Mouse (Mus musculus) embryonic fibroblast, embryonic 13.5 days (primary cell): ENCODE results near the gene Gm45713. TPM values are rescaled to one million over a fixed set of nuclear protein-coding genes. Genes with fewer than 3 reads are reported as not detected.
"Not testable (repeated sequence)": the region's sequence is repeated elsewhere in the genome, so short reads cannot be mapped to it uniquely, and the experiment has no call there.

Source experiments
- H3K27ac ChIP-seq: 2 replicates; pipeline ENCODE4 v1.5.1; 2012; ENCODE audit warnings: low read length, control low read depth, inconsistent platforms; ENCODE audit not compliant: insufficient read depth
- H3K4me1 ChIP-seq: 2 replicates; pipeline ENCODE4 v1.6.1; 2011; ENCODE audit warnings: low read length; ENCODE audit not compliant: control insufficient read depth, insufficient read depth
- H3K4me3 ChIP-seq: 2 replicates; pipeline ENCODE4 v1.5.1; 2011; ENCODE audit warnings: mild to moderate bottlenecking, control low read depth, low read length; ENCODE audit not compliant: insufficient read depth
- CTCF ChIP-seq: IDR thresholded peaks from 2 replicates; pipeline ENCODE4 v1.5.1; 2011; ENCODE audit warnings: mild to moderate bottlenecking, control low read depth, low read length, moderate library complexity, borderline replicate concordance; ENCODE audit not compliant: insufficient read depth
- POLR2A ChIP-seq: IDR thresholded peaks from 2 replicates; pipeline ENCODE4 v1.6.1; 2011; ENCODE audit warnings: low read depth, mild to moderate bottlenecking, control low read depth, low read length, moderate library complexity
- polyA plus RNA-seq: library from polyadenylated mRNA; stranded (reverse); fragments of >200 nt; gene quantifications from 2 replicates; pipeline ENCODE4 v1.2.4, GENCODE M21; 2011; ENCODE audit warnings: low read depth; ENCODE audit not compliant: missing spikeins, insufficient read length

Gm45713 gene
- polyA plus RNA-seq, 1 experiment = 1.8 TPM

DNA sequence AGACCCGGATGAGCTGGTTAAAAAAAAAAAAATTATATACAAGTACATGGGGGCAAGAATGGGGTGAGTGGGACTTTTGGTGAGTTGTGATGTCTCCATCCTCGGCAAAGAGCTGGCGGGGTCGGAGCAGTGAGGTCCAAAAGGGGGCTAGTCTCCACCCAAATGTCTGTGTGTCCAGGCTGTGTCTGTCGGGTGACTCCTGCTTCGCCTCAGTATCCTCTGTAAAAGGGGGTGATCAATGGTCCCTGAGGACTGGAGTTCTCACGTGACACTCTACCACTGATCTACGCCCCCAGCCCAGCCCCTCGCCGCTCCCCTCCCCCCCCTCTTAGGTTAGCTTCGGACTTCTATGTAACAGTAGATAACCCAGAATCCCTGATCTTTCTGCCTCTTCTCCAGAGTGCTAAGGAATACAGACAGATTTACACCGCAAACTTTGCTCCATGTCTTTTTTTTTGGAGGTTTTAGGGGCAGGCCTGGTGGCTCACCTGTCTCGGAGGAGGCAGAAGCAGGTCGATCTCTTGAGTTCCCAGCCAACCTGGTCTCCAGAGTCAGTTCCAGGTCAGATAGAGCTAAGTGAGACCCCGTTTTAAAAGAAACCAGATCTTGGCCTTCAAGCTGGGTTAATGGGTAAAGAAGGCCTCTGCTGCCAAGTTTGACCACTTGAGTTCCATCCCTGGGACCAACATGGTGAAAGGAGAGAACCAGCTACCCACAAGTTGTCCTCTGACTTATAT is 6.1 kb downstream of the Gm45713 start:
- H3K4me3 ChIP-seq = peak overlapping the region; percentile 45
- H3K27ac ChIP-seq = peak overlapping the region; percentile 95
- no peaks in the 10 kb centered on the region for H3K4me1 ChIP-seq
- TF ChIP-seq POLR2A = no peak
- TF ChIP-seq CTCF = no peak

DNA sequence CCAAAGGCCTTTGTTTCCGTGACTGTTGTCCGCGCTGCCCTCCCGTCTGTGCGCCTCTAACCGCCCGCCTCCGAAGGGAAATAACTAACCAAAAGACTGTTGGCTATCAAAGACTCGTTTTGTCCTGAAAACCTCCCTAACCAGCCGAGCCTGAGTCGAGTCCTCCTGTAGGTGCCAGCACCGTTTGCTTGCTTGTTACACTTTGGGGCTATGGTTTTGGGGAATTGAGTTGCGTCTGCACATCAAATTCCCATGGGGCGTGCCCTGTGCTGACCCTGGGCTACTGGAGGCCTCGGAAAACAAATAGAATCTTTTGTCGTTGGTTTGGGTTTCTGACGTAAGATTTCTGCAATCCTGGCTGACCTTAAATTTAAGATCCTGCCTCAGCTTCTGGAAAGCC is 6.7 kb downstream of the Gm45713 start:
- Histone ChIP-seq H3K4me3 (peak overlapping the region; percentile 45), H3K27ac (peak overlapping the region; percentile 95), H3K4me1 (no peaks in the 10 kb centered on the region)
- no peak for TF ChIP-seq CTCF
- TF ChIP-seq POLR2A = peak; percentile 45

DNA sequence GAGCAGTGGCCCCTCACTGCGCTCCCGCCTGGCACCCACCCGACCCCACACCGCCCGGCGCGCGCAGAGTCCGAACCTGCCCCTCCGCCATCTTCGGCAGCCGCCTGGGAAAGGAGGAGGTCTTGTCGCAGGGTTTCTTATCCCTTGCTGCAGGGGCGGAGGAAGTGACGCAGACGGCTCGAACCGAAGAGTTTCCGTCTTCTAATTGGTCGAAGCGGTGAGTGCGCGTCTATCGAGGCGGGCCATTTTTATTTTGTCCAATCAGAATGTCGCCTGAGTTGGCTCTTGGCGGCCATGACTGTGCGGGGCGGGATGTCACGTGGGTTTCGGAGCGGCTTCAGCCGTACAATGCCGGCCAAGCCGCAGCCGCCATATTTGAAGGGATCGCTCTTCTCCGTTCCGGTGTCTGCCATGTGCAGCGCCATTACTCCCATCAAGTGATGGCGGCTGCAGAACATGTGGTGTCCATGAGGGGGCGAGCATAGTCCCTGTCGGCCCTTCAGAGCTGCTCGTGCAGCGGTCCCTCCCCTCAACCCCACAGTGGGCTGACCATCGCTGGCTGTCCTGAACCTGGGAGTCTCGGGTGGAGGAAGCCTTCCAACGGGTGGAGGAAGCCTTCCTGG is 7.3 kb downstream of the Gm45713 start, which contains the start of gene Rpl13a:
Gene Rpl13a (minus strand): TSS at position 138 of the 623 bp plus-strand sequence.
- no peaks in the 10 kb centered on the region for H3K4me1 ChIP-seq
- H3K4me3 ChIP-seq = peak within 1 kb of the TSS; percentile 99
- TF ChIP-seq POLR2A = peak; percentile 97
- peak; percentile 77; the same call in 1 of the 2 replicates for TF ChIP-seq CTCF
- peak within 1 kb of the TSS; percentile 95 for H3K27ac ChIP-seq

DNA sequence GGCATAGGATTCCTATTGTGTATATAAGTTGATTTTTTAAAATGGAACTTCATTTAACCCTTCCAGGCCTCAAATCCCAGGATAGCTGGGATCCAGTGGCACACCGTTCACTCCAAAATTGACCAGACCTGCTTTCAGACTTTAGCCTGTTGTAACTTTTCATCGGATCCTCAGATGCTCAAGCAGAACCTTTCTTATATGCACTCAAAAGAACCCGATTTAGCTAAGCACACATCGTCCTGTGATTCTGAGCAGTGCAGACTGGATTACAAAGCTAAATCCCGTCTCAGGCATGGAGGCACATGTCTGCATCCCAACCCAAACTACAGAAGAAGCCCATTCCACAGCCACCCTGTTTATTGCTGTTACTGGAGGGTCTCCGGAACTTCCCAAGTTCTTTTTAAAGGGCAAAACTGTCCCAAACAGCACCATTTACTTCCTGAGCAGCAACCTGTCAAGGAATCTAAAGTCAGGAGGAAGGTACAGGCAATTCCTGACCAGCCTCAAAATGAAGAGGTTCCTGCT is 8.3 kb downstream of the Gm45713 start:
- no peak for TF ChIP-seq CTCF
- TF ChIP-seq POLR2A = peak; percentile 42; the same call in 1 of the 2 replicates
- H3K4me3 ChIP-seq = peak overlapping the region; percentile 99

DNA sequence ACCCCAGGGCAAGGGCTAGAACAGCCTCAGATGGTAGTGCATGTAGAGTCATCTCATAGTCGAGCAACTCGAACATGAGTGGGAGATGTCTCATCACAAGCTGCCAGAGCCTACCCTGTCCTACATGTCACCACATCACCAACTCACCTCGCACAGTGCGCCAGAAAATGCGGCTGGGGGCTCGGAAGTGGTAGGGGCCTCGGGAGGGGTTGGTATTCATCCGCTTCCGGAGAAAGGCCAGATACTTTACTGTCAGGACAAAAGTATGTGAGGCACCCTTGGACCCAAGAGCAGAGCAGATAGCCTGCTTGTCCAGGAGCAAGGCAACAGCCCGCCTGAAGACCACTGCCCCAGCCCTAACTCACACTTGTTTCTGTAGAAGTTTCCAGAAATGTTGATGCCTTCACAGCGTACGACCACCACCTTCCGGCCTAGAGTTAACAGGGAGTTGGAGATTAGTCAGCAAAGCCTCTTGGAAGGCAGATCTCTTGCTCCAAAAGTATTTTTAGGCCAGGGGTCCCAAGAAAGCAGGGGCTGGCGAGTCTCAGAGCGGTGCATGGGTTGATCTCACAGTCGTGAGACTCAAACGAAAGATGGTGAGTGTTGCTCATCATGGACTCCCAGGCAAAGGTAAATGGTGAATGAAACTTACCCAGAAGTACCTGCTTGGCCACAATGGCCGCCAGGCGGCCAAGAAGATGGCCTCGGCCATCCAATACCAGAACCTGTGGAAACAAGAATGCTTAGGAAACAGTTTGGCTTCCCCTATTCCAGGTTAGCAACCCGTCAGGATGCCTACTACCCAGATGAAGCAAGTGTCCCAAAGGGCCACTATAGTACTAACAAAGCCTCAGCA is 9.0 kb downstream of the Gm45713 start:
- peak overlapping the region; percentile 77 for H3K27ac ChIP-seq
- TF ChIP-seq CTCF (no peak), POLR2A (peak; percentile 12; the same call in 1 of the 2 replicates)
- H3K4me3 ChIP-seq = peak overlapping the region; percentile 99
- H3K4me1 ChIP-seq = 0 out of 2 replicates have a peak, but pooled peaks cover under 1% of the 10 kb centered on the region

More for the DNA sequence above, 8.3 kb downstream of the Gm45713 start:
- H3K27ac ChIP-seq = peak overlapping the region; percentile 77
- H3K4me1 ChIP-seq = no peaks in the 10 kb centered on the region

DNA sequence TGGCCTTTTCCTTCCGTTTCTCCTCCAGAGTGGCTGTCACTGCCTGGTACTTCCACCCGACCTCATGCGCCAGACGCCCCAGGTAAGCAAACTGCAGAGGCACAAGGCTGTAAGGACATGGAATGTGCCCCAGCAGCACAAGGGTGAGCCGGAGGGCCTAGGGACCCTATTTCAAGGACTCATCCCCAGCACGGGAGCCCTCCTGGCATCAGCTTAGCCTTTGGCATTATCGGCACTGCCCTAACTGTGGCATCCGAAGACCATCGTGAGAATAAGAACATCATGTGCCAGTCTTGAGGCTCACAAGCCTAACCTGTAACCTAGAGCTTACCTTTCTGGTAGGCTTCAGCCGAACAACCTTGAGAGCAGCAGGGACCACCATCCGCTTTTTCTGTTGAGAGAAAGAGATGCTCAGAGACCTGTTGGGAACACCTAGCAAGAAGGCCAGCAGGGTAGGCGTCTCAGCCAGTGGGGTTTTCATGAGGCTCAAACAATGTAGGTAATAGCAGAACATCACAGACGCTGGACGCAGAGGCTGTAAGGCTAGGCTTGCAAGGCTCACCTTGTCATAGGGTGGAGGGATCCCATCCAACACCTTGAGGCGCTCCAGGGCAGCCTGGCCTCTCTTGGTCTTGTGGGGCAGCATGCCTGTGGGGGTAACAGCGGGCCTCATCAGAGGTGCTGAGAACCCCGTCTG is 9.7 kb downstream of the Gm45713 start:
- Histone ChIP-seq H3K4me1 (0 out of 2 replicates have a peak, but pooled peaks cover 5% of the 10 kb centered on the region), H3K4me3 (peak overlapping the region; percentile 99), H3K27ac (peak overlapping the region; percentile 77)
- no peak for TF ChIP-seq POLR2A
- TF ChIP-seq CTCF = no peak

DNA sequence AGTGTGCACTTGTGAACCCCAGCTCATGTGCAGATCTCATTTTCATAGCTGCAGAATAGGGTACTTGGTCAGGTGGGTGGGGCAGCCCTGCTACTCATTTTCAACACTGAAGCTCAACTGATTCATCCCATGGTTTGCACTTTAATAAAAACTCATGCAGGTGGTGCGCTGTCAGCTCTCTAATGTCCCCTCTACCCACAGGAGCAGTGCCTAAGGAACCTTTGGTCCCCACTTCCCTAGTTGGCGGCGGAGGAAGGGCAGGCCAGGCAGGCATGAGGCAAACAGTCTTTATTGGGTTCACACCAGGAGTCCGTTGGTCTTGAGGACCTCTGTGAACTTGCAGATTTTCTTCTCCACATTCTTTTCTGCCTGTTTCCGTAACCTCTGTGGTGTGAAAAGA is 10.4 kb downstream of the Gm45713 start:
- peak overlapping the region; percentile 99 for H3K4me3 ChIP-seq
- H3K4me1 ChIP-seq = not testable (repeated sequence)
- peak overlapping the region; percentile 77; the same call in 1 of the 2 replicates for H3K27ac ChIP-seq

DNA sequence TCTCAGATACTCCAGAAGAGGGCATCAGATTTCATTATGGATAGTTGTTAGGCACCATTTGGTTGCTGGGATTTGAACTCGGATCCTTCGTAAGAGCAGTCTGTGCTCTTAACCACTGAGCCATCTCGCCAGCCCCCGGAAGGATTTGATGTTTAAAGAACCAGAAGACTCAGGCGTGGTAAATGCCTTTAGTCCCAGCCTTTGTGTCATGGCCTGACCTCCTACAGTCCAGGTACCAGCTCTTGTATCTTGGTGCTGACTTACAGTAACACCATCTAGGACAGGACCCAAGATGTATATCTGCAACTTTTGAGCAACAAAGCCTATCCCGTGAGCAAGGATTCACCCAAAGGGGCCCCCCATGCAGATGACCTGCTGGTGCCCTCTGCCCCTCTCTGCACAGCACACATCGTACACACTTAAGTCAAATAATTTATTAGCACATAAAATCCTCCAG is 10.9 kb downstream of the Gm45713 start:
- TF ChIP-seq CTCF (no peak), POLR2A (peak; percentile 14; the same call in 1 of the 2 replicates)
- H3K4me1 ChIP-seq = 0 out of 2 replicates have a peak, but pooled peaks cover 5% of the 10 kb centered on the region
- no peak overlapping the region for H3K27ac ChIP-seq
- peak overlapping the region; percentile 99; the same call in 1 of the 2 replicates for H3K4me3 ChIP-seq

DNA sequence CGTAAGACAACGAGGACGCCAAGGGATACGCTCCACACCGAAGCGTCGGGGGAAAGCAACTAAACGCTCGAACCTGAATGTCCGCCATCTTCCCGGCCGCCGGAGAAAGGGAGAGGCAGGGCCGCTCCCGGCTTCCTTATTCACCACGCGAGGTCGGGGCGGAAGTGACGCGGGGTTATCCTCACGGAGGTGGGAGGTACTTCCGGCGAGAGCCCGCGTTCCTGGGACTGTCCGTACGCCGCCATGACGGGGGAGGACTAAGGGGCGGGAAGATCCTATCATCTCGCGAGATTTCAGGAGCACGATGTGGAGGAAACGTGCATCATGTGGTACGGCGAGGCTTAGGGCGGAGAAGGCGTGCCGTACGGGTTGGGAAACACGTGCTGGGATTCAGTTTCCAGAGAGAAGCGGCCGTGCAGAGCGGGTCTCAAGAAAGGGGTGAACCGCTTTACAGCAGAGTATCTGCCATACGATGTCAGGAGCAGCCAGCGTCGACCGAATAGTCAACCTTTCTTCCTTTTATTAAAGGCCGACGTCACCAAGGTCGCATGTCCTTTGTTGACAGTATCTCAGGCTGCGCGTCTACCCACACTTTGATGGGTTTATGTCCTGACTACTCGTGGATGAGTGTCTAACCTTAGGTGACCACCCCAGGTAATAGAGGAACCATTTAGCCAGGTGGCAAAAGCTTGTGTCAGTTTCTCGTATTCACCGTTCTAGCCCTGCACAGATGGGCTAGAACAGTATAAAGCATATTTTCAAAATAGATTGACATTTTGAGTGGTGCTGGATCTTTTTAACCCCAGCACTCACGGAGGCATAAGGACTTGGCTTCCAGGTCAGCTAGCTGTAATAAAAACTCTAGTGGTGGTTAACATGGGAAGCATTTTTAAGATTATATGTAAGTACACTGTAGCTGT is 11.5 kb downstream of the Gm45713 start, which contains the start of gene Rps11:
Gene Rps11 (minus strand): TSS at position 216 of the 920 bp plus-strand sequence.
- 0 out of 2 replicates have a peak, but pooled peaks cover 5% of the 10 kb centered on the region for H3K4me1 ChIP-seq
- peak; percentile 89 for TF ChIP-seq POLR2A
- no peak for TF ChIP-seq CTCF
- peak within 1 kb of the TSS; percentile 68 for H3K27ac ChIP-seq
- peak within 1 kb of the TSS; percentile 86 for H3K4me3 ChIP-seq
